Mouse (Mus musculus) erythroid progenitor cell, adult 5-6 weeks (primary cell): ENCODE measurements around the gene Gm45717. TPM values are rescaled to one million over a fixed set of nuclear protein-coding genes. Genes with fewer than 3 reads are reported as not detected.

ENCODE experiments used
- ATAC-seq: replicated peaks from 2 replicates; pipeline ENCODE4 v1.8.0; 2016; ENCODE audit warnings: moderate number of reproducible peaks, mild to moderate bottlenecking, moderate TSS enrichment, inconsistent platforms; ENCODE audit not compliant: poor library complexity, low FRiP score, severe bottlenecking
- total RNA-seq, 2 experiments: library from RNA; stranded (forward) in 1 of 2; stranded (reverse) in 1 of 2; fragments of 150-400 nt in 1 of 2; fragments of 186-747, 209-891 nt in 1 of 2; gene quantifications; 2 replicates each; pipeline versions ENCODE4 v1.2.3 to v1.2.4; 2015 to 2017; ENCODE audit warnings: low replicate concordance in 2 of 2

Gm45717 gene
- total RNA-seq, 2 experiments from 2014 or later, result not detected

- ATAC-seq, result no peak
Measured at GRCm38 (mm10) chr7:140946311-140946710, 9.4 kb downstream of the Gm45717 start.

- ATAC-seq, result no peak
Measured at GRCm38 (mm10) chr7:140945247-140945646, 10.5 kb downstream of the Gm45717 start.

- ATAC-seq, result no peak
Measured at GRCm38 (mm10) chr7:140944236-140944635, 11.5 kb downstream of the Gm45717 start.

- no peak for ATAC-seq
Measured at GRCm38 (mm10) chr7:140943356-140943755, 12.4 kb downstream of the Gm45717 start.

GRCm38 (mm10) chr7:140942811-140943210 lies 12.9 kb downstream of the Gm45717 start:
- ATAC-seq, result no peak

- ATAC-seq, result no peak
Measured at GRCm38 (mm10) chr7:140942341-140942740, 13.4 kb downstream of the Gm45717 start.

- ATAC-seq, result peak; percentile 93
Measured at GRCm38 (mm10) chr7:140941222-140942051, 14.3 kb downstream of the Gm45717 start, which contains the start of gene Pgghg. TSS of gene Pgghg (plus strand) at chr7:140941391.

GRCm38 (mm10) chr7:140939669-140940171 lies 16.0 kb downstream of the Gm45717 start:
- no peak for ATAC-seq

- no peak for ATAC-seq
Measured at GRCm38 (mm10) chr7:140938896-140939295, 16.8 kb downstream of the Gm45717 start.

GRCm38 (mm10) chr7:140938436-140938835 lies 17.3 kb downstream of the Gm45717 start:
- ATAC-seq, result no peak

- no peak for ATAC-seq
Measured at GRCm38 (mm10) chr7:140927181-140927580, 28.6 kb downstream of the Gm45717 start.

- ATAC-seq, result no peak
Measured at GRCm38 (mm10) chr7:140923070-140923775, 32.5 kb downstream of the Gm45717 start.

- ATAC-seq, result no peak
Measured at GRCm38 (mm10) chr7:140922398-140923069, 33.2 kb downstream of the Gm45717 start.

- no peak for ATAC-seq
Measured at GRCm38 (mm10) chr7:140921225-140921975, 34.3 kb downstream of the Gm45717 start.

- no peak for ATAC-seq
Measured at GRCm38 (mm10) chr7:140920418-140921029, 35.2 kb downstream of the Gm45717 start, which contains the start of gene Nlrp6. TSS of gene Nlrp6 (plus strand) at chr7:140920902.

GRCm38 (mm10) chr7:140919911-140920310 lies 35.8 kb downstream of the Gm45717 start:
- no peak for ATAC-seq

GRCm38 (mm10) chr7:140914031-140914690 lies 41.6 kb downstream of the Gm45717 start:
- no peak for ATAC-seq

- ATAC-seq, result no peak
Measured at GRCm38 (mm10) chr7:140912846-140913482, 42.8 kb downstream of the Gm45717 start.
